Mouse (Mus musculus): ENCODE results near the gene Gm4791. TPM values are rescaled to one million over a fixed set of nuclear protein-coding genes. Genes with fewer than 3 reads are reported as not detected.

Gene Gm4791
- polyA plus RNA-seq, 1 experiment from 2014 or later: not detected

GRCm38 (mm10) chr9:47041569-47041968 is 43.0 kb downstream of the Gm4791 start:
- ATAC-seq (replicated peaks; ENCODE audit: low FRiP score): no peak
- Histone ChIP-seq H3K27ac (ENCODE audit: low read depth, low read length) (no peak overlapping the region), H3K9ac (ENCODE audit: low read depth, low read length) (no peak overlapping the region), H3K4me3 (ENCODE audit: low read depth, low read length) (no peak overlapping the region), H3K4me2 (no peak overlapping the region), H3K4me1 (replicated peaks; ENCODE audit: control insufficient read depth, insufficient read depth, low read length) (no peaks in the 10 kb centered on the region), H3K27me3 (replicated peaks; ENCODE audit: control insufficient read depth, insufficient read depth, low read length) (no peaks in the 10 kb centered on the region), H3K9me3 (ENCODE audit: control insufficient read depth, low read length) (no peaks in the 10 kb centered on the region), H3K36me3 (ENCODE audit: control insufficient read depth, insufficient read depth, low read length) (no peaks in the 10 kb centered on the region)
- 80% methylated on average over 6 of the region's 6 CpGs for WGBS
- DNase-seq (ENCODE audit: low spot score): no peak

Data from liver, embryonic 11.5 days (tissue).